Mouse (Mus musculus): ENCODE data around the gene Nubpl.
A peak's percentile ranks its signal among the peaks of the same experiment; 100 is the strongest.

Gene Nubpl

DNA sequence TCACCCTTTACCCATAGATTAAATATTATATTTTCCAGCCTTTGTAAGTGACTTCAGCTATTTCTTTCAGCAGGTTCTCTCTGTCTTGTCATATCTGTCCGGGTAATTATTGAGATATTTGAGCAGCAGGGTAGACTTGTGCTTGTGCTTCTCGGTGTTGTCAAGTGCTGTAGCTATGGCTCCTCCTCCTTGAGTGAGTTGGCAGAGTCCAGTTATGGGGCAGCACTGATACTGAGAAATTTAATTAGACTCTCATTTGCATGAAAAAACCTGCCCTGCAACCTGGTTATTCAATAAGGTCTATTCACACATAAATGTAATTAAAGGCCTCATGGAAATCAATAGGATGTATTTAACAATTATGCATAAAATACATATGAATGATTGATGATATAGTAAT lies 145.2 kb downstream of the Nubpl start:
- DNase-seq (ENCODE audit: low spot score in 2 of 2), result no peak

DNA sequence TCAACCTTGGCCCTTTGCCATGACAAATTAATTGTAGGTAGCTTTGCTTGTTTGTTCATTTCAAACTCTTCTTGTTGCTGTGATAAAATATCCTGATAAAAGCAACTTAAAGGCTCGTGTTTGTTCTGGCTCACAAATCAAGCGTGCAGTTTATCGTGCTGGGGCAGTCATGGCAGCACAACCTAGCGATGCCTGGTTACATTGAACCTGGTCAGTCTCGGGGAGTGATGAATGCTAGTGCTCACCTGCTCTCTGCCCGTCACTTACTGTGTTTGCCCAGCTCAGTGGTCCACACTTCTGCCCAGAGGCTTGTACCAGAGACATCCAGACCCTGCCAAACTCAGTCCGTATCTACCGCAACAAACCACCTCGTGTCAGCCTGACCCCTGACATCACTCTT lies 149.9 kb downstream of the Nubpl start:
- no peak for DNase-seq (ENCODE audit: low spot score in 2 of 2)

DNA sequence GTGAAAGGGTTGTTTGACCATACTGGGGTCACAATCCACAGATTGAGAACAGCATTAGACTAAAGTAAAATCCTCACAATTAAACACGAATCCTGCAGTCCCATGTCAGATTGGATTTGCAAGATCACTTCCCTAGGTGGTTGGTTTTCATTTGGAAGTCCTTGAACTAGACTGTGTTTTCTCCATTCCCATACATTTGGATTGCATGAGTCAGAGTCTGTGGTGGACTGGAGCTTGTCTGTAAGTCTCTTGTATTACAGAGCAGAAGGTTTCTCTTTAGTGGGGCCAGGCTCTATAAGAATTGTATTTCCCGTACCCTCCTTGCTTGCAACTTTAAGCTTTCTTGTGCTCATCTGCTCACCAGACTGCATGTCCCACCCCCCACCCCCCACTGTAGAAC lies 151.0 kb downstream of the Nubpl start:
- no peak for DNase-seq (ENCODE audit: low spot score in 2 of 2)

DNA sequence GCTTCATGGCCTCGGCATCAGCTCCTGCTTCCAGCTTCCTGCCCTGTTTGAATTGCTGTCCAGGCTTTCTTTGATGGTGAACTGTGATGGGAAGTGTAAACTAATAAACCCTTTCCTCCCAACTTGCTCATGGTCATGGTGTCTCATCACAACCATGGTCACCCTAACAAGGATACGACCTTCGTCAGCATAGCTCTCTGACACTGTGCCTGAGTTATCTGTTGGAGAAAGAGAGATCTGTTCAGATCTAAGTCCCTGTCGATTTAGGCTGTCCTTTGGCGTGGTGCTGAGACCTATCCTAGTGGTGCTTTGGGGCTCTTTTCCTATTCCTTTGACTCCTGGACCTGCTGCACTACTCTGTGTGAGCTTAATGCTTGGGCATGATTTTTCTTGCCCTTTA lies 156.6 kb downstream of the Nubpl start:
- no peak for DNase-seq (ENCODE audit: low spot score in 2 of 2)

DNA sequence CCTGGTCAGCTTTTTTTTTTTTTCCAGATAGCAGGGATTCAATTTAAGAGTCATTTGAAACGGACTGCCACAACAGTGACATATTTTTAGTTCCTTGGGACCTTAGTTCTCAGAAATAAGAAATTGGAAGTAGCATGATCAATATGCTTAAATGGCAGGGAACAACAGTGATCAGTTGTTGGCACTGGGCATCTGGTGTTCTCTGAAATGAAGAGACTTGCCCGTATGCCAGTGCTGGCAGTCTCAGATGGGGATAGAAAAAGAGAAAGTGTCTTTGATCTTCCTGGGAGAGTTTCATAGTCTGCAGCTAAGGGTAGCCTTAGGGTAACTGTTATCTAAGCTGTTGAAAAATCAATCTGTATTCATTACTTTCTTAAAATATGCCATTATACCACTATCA lies 170.6 kb downstream of the Nubpl start:
- DNase-seq (ENCODE audit: low spot score in 2 of 2), result no peak

DNA sequence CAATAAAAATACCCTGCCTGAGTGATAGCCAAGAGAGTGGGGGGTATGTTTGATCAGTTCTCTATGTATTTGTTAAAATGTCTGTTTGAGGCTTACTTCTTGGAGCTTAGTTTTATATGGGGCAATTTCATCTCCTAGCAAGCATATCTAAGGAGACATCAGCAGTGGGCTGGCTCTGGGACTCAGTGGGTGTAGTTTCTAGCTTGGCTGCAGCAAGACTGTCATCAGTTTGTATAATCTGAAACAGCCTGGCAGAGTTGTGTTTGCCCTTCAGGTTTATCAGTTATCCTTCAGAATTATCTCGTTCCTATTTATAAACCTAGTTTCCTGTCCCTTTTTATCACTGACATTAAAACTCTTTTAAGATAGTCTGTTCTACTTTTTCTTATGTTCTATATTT lies 175.3 kb downstream of the Nubpl start:
- no peak for DNase-seq (ENCODE audit: low spot score in 2 of 2)

DNA sequence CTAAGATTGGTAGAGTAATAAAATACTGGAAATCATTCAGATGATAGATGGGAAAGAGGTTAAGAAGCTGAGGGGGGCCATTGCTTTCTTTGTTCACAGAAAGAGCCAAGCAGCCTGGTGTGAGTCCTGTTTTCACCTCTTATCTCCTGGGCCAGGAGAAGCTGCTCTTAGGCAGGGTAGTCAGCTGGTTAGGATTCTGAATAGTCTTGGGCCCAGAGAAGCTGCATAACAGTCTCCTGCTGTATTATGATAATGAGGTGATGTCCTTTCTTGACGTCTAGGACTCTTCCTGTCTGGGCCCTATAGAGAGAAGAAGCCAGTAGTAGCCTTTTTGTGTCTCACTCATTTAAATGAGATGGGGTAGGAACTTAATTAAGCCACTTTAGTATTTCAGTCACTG lies 178.8 kb downstream of the Nubpl start:
- no peak for DNase-seq (ENCODE audit: low spot score in 2 of 2)

DNA sequence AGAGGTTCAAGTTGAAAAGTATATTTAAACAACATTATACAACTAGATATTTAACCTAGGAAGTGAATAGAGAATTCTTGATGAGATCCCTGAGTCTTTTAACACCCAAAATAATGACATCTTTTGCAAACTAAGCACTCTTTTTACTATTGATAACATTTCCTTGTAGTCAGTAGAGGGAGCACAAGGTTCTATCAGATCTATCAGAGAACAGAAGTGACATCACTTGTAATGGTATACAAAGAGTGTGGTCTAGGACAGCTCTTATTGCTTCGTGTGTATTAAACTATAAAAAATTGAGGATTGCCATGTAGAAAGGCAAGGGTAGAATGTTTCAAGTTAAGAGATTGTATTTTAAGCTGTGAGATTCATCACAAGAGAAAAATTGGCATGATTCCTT lies 183.7 kb downstream of the Nubpl start:
- DNase-seq (ENCODE audit: low spot score in 2 of 2), result no peak

DNA sequence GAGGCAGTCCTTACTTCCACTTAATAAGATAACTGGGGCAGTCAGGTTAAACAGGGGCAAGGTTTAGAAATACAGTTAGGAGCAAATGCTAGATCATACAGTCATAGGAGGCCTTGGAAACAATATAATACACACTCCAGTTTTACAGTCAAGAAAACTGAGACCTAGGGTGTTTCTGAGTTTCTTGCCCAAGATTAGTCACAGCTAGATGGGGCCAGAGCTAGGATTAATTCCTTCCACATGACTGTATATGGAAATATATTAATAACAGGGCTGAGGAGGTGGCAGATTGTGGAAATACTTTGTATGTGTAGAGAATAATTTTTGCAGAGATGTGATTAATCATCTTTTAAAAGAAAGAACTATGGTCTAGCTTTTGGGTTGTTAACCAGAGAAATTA lies 186.9 kb downstream of the Nubpl start:
- DNase-seq (ENCODE audit: low spot score in 2 of 2), result no peak

DNA sequence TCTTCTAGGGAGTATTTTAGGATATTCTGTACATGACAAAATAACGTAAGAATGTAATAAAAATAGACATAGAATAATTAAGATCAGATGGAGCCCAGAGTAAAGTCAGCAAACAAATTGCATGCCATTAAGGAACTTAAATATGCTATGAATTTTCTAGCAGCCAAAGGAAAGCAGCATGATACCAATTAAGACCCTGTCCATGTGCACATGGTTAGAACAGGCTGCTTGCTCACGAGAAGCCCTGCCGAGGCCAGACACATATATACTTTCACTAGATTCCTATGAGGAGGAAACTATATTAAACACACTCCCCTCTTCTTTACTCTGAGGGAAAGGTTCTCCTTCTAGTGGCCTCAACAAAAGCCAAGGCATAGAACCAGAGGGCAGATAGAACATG lies 189.3 kb downstream of the Nubpl start:
- DNase-seq (ENCODE audit: low spot score in 2 of 2), result no peak

DNA sequence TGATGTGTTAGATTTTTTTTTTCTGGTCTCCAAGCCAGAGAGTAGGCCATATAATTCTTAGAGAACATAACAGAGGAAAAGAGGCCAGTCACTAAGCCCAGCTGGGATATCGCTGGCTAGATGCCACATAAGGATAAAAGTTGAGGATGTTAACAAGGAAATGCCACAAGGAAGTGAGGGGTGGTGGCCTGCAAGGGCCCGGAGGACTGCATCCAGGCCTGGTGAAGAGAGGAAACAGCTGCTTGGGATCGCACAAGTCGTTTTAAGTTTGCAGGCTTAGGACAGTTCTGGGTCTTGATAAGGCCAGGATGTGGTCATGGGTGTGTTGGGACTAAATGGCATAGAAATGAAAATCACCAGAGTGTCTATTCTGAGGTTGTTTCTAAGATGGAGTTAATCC lies 191.0 kb downstream of the Nubpl start:
- peak; percentile 47 to 72 for DNase-seq (ENCODE audit: low spot score in 2 of 2)

DNA sequence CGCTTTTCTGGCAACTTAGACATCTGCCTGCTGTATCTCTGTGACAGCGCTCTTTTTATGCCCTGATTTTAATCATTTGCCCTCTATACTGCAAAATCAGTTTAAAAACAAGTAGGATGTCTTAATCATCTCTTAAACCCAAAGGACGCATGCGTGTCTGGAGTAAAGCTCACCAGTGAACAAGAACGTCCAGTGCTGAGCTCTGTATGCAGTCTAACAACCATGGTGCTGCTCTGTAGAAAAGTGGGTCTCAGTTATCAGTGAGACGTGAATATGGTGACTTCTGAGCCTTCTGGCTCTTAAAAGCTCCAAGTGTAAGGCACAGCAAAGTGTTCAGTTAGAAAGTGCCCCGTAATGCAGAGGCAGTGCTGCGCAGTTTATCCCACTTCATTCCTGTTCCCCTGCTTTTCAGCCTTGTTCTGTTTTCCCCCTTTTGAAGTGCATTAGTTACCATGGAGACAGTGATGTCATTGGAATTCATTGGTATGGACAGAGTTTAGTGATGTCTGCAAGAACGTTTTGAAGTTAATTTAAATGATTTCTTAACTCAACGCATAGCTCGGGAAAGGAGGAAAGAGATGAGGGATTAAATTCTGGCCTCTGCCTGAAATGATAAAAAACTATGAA lies 191.5 kb downstream of the Nubpl start:
- no peak for DNase-seq (ENCODE audit: low spot score in 2 of 2)

DNA sequence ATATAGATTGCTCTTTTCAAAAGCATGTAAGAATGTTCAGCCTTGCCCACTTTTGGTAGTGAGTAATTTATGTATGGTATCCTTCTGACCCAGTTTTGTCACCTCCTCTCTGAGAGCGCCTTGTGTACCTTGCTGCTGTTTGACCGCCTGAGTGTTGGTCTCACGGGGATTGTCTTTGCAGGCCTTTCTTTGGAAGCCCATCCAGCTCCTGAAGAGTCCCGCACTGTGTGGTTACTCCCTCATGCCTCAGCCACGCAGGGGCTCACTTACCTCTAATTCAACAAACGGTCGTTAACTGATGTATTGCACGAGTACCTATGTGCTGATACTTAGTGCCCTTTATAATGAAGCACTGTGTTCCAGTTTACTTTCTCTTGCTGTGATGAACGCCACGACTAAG lies 192.1 kb downstream of the Nubpl start:
- no peak for DNase-seq (ENCODE audit: low spot score in 2 of 2)

DNA sequence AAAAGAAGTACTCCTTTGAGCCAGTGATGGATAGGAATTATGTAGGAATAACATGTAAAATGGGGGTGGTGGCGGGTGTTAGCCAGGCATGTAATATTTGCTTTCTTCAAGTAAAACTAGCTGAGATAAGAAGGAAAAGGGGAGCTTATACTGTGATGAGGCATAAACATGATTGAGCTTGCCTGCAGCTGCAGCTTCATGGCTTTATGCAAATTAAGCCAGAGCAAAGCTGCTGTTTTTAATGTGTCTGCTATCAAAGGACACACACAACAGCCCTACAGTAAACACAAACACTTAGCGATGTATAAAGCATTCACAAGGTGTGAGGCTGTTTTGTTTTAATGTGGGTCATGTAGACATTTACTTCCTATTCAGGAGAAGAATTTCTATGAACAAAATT lies 196.4 kb downstream of the Nubpl start:
- DNase-seq (ENCODE audit: low spot score in 2 of 2), result no peak

DNA sequence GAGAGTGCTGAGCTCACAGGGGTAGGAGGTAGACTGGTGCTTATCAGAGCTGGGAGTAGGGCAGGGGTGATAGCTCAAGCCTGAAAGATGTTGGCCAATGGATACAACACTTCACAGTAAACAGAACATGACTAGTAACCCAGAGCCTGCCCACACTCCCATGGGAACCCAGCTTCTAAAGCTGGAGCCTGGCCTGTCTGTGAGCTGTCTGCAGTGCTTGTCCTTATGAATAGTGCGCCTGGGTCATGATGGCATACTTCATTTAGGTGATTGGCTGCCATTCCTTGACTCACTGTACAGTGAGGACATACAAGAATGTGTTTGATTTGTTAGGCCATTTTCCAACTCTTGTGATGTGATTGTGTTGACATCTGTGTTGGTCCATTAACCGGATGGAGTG lies 200.5 kb downstream of the Nubpl start:
- DNase-seq (ENCODE audit: low spot score in 2 of 2), result no peak

DNA sequence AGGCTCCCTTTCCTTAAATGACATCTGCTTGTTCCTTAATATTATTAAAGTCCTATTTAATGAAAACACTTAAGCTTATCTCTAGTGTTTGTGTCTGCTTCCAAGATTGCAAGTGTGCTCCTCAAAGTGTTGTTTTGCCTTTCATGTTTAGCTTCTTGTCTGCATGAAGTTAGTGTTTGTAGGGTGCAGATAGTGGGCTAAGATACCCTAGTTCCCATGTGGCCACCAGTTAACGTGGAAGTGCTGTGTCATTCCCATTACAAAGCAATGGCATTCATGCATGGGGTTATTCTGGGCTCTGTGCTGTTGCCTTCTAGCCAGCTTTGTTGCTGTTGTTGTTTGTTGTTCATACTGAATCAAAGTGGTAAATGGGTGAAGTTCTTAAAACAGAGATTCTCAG lies 201.1 kb downstream of the Nubpl start:
- no peak for DNase-seq (ENCODE audit: low spot score in 2 of 2)

DNA sequence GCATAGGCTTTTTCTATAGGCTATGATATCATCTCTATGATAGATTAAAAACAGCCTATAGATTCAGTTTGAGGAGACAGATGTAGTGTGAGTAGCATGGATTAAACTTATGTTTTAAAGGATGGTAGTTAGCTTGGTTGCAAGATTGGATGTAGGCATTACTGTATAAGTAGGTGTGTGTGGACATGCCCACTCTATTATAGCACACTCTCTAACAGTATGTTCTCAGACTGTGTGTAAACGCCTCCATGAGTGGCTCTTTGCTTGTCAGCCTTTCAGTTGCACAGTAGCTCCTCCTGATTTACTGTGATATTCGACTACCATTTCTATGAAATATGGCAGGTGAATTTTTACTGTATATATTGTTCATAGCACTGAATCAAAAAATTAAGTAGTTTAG lies 205.4 kb downstream of the Nubpl start:
- DNase-seq (ENCODE audit: low spot score in 2 of 2), result no peak

DNA sequence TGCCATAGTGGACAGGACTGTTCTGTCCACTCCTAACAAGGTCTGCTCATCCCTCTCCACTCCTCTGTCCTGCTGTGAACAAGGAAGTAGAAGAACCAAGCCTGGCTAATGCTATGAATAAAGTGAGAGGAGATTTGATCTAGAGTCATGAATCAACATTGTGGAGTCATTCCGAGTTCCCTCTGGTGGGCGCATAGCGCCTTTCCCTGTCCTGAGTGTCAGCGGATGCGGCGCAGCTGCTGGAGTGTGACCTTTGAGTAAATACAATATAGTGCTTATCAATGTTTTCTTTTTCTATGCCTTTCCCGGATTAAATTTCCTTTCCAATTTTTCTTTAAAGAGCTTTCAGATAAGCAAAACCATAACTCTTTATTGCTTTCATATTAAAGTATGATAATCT lies 208.8 kb downstream of the Nubpl start:
- no peak for DNase-seq (ENCODE audit: low spot score in 2 of 2)

DNA sequence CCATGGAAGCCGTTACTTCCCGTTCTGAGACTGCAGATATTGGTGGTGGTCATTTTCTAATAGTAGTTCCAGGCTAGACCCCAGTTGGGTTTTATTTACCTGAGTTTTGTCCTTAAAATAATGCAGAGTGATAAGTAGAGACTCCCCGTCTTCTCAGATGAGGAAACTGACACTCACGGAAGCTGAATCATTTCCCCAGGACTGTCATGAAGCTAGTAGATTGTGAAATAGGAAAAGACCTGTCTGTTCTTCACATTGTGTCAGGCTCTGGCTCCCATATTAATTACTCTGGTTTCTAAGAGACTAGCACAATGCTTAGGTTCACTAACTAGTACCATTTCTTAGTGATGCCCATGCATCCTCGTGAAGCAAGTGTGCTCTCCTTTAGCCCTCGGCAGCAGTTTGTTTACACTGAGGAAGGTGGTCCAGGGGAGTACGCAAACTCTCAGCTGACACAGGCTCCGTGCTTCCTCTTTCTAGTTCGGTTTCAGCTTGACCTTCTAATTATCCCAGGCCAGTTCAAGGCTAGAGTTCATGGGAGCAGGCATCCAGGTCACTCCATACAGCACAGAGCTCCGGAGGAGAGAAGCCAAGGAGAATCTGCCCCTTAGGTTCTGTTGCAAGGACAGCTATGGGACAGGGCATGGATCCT lies 209.9 kb downstream of the Nubpl start:
- no peak for DNase-seq (ENCODE audit: low spot score in 2 of 2)

DNA sequence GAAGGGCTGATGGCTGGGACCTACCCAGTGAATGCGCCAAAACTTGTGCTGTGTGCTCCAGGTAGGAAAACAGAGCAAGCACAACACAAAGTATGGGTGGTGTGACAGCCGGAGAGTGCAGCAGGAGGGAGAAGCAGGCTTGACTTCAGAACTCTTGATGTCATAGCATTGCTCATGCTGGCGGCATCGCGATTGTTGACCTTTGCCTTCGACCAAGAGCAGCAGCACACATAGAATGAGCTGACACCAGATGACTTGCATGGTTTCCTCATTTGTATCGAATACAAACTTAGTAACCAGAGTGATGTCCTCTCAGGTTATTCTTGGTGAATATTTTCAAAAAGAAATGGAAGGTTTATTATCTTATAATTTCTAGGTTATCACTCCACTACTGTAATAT lies 211.1 kb downstream of the Nubpl start:
- DNase-seq (ENCODE audit: low spot score in 2 of 2), result no peak

DNA sequence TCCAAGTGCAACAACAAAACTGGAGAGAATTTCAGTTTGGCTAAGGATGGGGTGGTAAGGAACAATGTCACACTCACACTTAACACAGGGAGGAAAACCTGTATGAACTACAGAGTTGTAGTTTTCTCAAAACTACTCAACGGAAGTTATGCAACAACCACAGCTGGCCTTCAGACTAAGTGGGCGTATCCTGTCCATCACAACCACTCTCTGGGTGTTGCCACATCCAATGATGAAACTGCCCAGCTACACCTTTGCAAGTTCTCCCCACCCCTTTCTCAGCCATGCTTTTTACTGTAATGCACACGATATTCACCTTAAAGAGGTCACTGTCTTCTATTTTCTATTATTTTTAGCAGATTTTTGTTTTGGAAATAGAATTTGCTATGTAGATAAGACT lies 217.3 kb downstream of the Nubpl start:
- DNase-seq (ENCODE audit: low spot score in 2 of 2), result no peak

DNA sequence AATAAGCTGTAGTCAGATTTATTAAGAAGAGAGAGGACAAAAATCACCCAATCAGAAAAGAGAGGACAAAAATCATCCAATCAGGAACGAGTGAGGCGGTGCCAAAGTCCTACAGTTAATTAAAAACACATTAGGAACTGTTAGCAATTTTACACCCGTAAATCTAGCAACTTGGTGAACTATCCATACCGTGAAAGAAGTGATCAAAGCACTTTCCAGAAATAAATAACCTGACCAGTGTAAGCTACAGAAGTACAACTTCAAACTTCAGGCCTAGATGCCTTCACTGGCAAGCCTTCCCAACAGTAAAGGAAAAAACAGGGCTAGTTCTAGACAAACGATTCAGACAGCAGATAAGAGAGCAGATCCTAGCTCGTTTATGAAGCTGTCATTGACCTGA lies 220.1 kb downstream of the Nubpl start:
- no peak for DNase-seq (ENCODE audit: low spot score in 2 of 2)

DNA sequence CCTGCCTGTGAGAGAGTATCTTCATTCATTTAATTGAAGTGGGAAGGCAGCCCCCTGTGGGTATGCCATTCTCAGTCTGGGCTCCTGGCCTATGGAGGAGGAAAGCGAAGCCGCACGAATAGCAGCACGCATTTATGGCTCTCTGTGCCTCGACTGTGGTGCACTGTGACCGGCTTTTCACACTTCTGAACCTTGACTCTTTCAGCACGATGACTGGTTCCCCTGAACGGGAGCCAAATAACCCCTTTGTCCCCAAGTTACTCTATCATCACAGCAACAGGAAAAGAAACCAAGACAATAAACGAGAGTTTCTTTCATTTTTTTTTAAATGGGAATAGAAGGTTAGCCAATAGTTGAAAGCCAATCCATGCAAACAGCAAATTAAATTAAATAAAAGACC lies 220.9 kb downstream of the Nubpl start:
- DNase-seq (ENCODE audit: low spot score in 2 of 2), result no peak

DNA sequence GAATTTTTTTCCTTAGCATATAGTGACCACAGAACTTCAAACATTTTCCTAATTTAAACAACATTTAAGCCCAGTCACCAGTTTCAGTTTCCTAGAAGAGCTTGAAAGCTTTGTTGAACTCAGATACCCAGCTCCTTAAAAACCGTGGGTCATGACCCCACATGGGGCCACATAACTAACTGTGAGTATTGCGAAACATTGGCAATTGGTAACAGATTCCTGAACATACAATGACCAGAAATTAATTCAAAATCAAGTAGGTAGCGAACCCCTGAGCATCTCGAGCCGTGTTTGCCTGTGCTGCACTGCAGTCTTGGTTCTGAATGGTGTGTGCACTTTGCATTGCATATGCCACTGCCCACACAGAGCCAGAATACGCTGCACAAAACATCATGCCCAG lies 221.6 kb downstream of the Nubpl start:
- DNase-seq (ENCODE audit: low spot score in 2 of 2), result no peak
